Mouse (Mus musculus): Measurements from ENCODE around the gene Gmip. TPM values are rescaled to one million over a fixed set of nuclear protein-coding genes. Genes with fewer than 3 reads are reported as not detected.

The Gmip gene
- polyA plus RNA-seq, 1 experiment from 2014 or later: 5.4 TPM

DNA sequence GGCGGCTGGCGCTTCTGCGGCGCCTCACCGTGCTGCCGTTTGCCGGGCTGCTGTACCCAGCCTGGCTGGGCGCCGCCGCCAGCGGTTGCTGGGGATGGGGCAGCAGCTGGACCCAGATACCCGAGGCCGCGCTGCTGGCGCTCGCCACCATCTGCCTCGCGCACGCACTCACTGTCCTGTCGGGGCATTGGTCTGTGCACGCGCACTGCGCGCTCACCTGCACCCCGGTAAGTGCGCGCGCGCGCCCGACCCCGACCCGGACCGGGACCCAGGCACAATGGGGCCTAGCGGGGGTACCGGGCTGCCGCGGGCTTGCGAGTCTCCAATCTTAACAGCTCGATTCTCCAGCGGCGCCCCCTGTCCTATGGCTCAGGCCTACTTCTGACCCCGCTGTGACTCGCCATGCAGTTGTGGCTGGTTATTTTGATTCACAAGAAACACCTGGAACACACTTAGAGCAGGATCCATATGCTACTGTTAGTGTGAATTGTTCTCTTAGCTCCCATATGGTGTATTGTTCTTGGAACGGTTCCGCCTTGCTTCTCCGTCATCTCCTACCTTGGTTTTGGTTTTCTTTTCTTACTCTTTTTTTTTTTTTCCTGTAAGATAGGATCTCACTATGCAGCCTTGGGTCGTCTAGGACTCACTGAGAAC is 16.9 kb upstream of the Gmip start:
- no peaks in the 10 kb centered on the region for H3K9me3 ChIP-seq (replicated peaks)
- H3K4me1 ChIP-seq (replicated peaks): peaks cover 21% of the 10 kb centered on the region
- peaks cover 27% of the 10 kb centered on the region for H3K36me3 ChIP-seq
- ATAC-seq (replicated peaks; ENCODE audit: insufficient number of reproducible peaks, insufficient read depth, low FRiP score, low read depth): peak; percentile 45
- under 1% methylated on average over 47 of the region's 48 CpGs for WGBS
- H3K9ac ChIP-seq: peak overlapping the region; percentile 99
- peak overlapping the region; percentile 100 for H3K4me3 ChIP-seq
- H3K27me3 ChIP-seq: no peaks in the 10 kb centered on the region
- peak overlapping the region; percentile 91 for H3K4me2 ChIP-seq
- peak overlapping the region; percentile 90 for H3K27ac ChIP-seq

DNA sequence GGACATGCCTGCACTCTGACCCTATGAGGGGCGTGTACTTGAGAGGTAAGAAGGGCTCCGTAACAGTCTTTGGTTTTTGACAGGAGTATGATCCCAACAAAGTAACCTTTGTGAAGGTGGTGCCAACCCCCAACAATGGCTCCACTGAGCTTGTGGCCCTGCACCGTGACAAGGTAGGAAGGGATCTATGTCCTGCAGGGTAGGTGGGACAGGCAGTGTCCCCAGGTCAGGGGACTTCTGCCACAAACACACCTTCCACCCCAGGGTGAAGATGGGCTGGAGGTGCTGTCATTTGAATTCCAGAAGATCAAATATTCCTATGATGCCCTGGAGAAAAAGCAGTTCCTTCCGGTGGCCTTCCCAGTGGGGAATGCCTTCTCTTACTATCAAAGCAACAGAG is 14.8 kb upstream of the Gmip start:
- H3K4me3 ChIP-seq: no peak overlapping the region
- H3K4me1 ChIP-seq (replicated peaks): peaks cover 21% of the 10 kb centered on the region
- ATAC-seq (replicated peaks; ENCODE audit: insufficient number of reproducible peaks, insufficient read depth, low FRiP score, low read depth): no peak
- H3K9ac ChIP-seq: no peak overlapping the region
- H3K27ac ChIP-seq: no peak overlapping the region
- no peak overlapping the region for H3K4me2 ChIP-seq
- WGBS: 90% methylated on average over 4 of the region's 4 CpGs
- no peaks in the 10 kb centered on the region for H3K27me3 ChIP-seq
- no peaks in the 10 kb centered on the region for H3K9me3 ChIP-seq (replicated peaks)
- H3K36me3 ChIP-seq: peaks cover 48% of the 10 kb centered on the region

- Histone ChIP-seq H3K27me3 (no peaks in the 10 kb centered on the region), H3K36me3 (peaks cover 53% of the 10 kb centered on the region), H3K9ac (no peak overlapping the region), H3K27ac (no peak overlapping the region), H3K4me2 (no peak overlapping the region), H3K4me1 (replicated peaks) (peaks cover 21% of the 10 kb centered on the region), H3K4me3 (no peak overlapping the region), H3K9me3 (replicated peaks) (no peaks in the 10 kb centered on the region)
- WGBS: 85% methylated on average over 3 of the region's 3 CpGs
- no peak for ATAC-seq (replicated peaks; ENCODE audit: insufficient number of reproducible peaks, insufficient read depth, low FRiP score, low read depth)
Measured at GRCm38 (mm10) chr8:69794096-69794495, 14.4 kb upstream of the Gmip start.

DNA sequence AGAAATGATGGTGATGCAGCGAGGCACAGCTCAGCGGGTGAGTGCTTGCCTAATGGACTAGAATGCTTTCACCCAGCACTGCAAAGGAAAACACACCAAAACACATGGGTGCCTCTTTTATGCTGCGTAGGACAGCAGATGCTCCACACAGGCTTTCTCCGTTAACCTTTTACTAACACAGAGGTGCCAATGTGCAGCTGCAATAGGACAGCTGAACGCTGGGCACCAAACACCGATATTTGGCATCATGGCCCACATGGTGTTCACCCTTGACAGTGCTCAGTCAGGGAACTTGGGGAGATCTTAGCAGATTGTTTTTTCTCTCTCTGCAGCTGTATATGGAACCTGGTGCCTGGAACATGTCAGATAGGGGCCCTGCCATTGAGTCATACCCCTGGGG is 13.6 kb upstream of the Gmip start:
- 92% methylated on average over 6 of the region's 6 CpGs for WGBS
- Histone ChIP-seq H3K27me3 (no peaks in the 10 kb centered on the region), H3K36me3 (peaks cover 61% of the 10 kb centered on the region)

GRCm38 (mm10) chr8:69796721-69797345 is 11.6 kb upstream of the Gmip start:
- Histone ChIP-seq H3K9ac (no peak overlapping the region), H3K27ac (no peak overlapping the region), H3K27me3 (no peaks in the 10 kb centered on the region), H3K36me3 (peaks cover 79% of the 10 kb centered on the region), H3K4me1 (replicated peaks) (peaks cover 12% of the 10 kb centered on the region), H3K4me2 (no peak overlapping the region), H3K9me3 (replicated peaks) (no peaks in the 10 kb centered on the region), H3K4me3 (no peak overlapping the region)
- ATAC-seq (replicated peaks; ENCODE audit: insufficient number of reproducible peaks, insufficient read depth, low FRiP score, low read depth): no peak
- WGBS: 90% methylated on average over 16 of the region's 16 CpGs

More for the DNA sequence above, 13.6 kb upstream of the Gmip start:
- no peaks in the 10 kb centered on the region for H3K9me3 ChIP-seq (replicated peaks)
- H3K4me3 ChIP-seq: no peak overlapping the region
- H3K27ac ChIP-seq: no peak overlapping the region
- no peak overlapping the region for H3K9ac ChIP-seq
- no peak overlapping the region for H3K4me2 ChIP-seq
- H3K4me1 ChIP-seq (replicated peaks): peaks cover 18% of the 10 kb centered on the region
- no peak for ATAC-seq (replicated peaks; ENCODE audit: insufficient number of reproducible peaks, insufficient read depth, low FRiP score, low read depth)

GRCm38 (mm10) chr8:69797661-69798060 is 10.8 kb upstream of the Gmip start:
- Histone ChIP-seq H3K36me3 (peaks cover 88% of the 10 kb centered on the region), H3K9me3 (replicated peaks) (no peaks in the 10 kb centered on the region), H3K4me1 (replicated peaks) (peaks cover 3% of the 10 kb centered on the region), H3K4me2 (no peak overlapping the region), H3K4me3 (no peak overlapping the region), H3K27me3 (no peaks in the 10 kb centered on the region), H3K27ac (no peak overlapping the region), H3K9ac (no peak overlapping the region)
- WGBS: 93% methylated on average over 10 of the region's 10 CpGs
- ATAC-seq (replicated peaks; ENCODE audit: insufficient number of reproducible peaks, insufficient read depth, low FRiP score, low read depth): no peak

GRCm38 (mm10) chr8:69799261-69799660 is 9.2 kb upstream of the Gmip start:
- Histone ChIP-seq H3K4me2 (no peak overlapping the region), H3K27me3 (no peaks in the 10 kb centered on the region), H3K36me3 (peaks cover 97% of the 10 kb centered on the region), H3K9me3 (replicated peaks) (no peaks in the 10 kb centered on the region), H3K9ac (no peak overlapping the region), H3K4me1 (replicated peaks) (no peaks in the 10 kb centered on the region), H3K27ac (no peak overlapping the region), H3K4me3 (no peak overlapping the region)
- 91% methylated on average over 8 of the region's 8 CpGs for WGBS
- no peak for ATAC-seq (replicated peaks; ENCODE audit: insufficient number of reproducible peaks, insufficient read depth, low FRiP score, low read depth)

GRCm38 (mm10) chr8:69799946-69800345 is 8.5 kb upstream of the Gmip start:
- Histone ChIP-seq H3K27me3 (no peaks in the 10 kb centered on the region), H3K4me1 (replicated peaks) (no peaks in the 10 kb centered on the region), H3K36me3 (peaks cover 97% of the 10 kb centered on the region), H3K4me2 (no peak overlapping the region), H3K4me3 (no peak overlapping the region), H3K27ac (no peak overlapping the region), H3K9me3 (replicated peaks) (no peaks in the 10 kb centered on the region), H3K9ac (no peak overlapping the region)
- 94% methylated on average over 5 of the region's 5 CpGs for WGBS
- no peak for ATAC-seq (replicated peaks; ENCODE audit: insufficient number of reproducible peaks, insufficient read depth, low FRiP score, low read depth)

GRCm38 (mm10) chr8:69801796-69802195 is 6.7 kb upstream of the Gmip start:
- H3K27ac ChIP-seq: no peak overlapping the region
- no peaks in the 10 kb centered on the region for H3K9me3 ChIP-seq (replicated peaks)
- no peak overlapping the region for H3K4me3 ChIP-seq
- 93% methylated on average over 4 of the region's 4 CpGs for WGBS
- no peaks in the 10 kb centered on the region for H3K4me1 ChIP-seq (replicated peaks)
- H3K27me3 ChIP-seq: no peaks in the 10 kb centered on the region
- ATAC-seq (replicated peaks; ENCODE audit: insufficient number of reproducible peaks, insufficient read depth, low FRiP score, low read depth): no peak
- H3K36me3 ChIP-seq: peaks cover 97% of the 10 kb centered on the region
- no peak overlapping the region for H3K9ac ChIP-seq
- H3K4me2 ChIP-seq: no peak overlapping the region

- no peaks in the 10 kb centered on the region for H3K9me3 ChIP-seq (replicated peaks)
- no peak overlapping the region for H3K4me3 ChIP-seq
- H3K9ac ChIP-seq: no peak overlapping the region
- H3K4me2 ChIP-seq: no peak overlapping the region
- H3K27ac ChIP-seq: no peak overlapping the region
- ATAC-seq (replicated peaks; ENCODE audit: insufficient number of reproducible peaks, insufficient read depth, low FRiP score, low read depth): no peak
- H3K4me1 ChIP-seq (replicated peaks): no peaks in the 10 kb centered on the region
- H3K27me3 ChIP-seq: no peaks in the 10 kb centered on the region
- peaks cover 97% of the 10 kb centered on the region for H3K36me3 ChIP-seq
Measured at GRCm38 (mm10) chr8:69802216-69802615, 6.3 kb upstream of the Gmip start.

GRCm38 (mm10) chr8:69803366-69803765 is 5.1 kb upstream of the Gmip start:
- peaks cover 96% of the 10 kb centered on the region for H3K36me3 ChIP-seq
- peaks cover 3% of the 10 kb centered on the region for H3K4me1 ChIP-seq (replicated peaks)
- WGBS: 93% methylated on average over 7 of the region's 7 CpGs
- no peak overlapping the region for H3K9ac ChIP-seq
- H3K4me2 ChIP-seq: no peak overlapping the region
- ATAC-seq (replicated peaks; ENCODE audit: insufficient number of reproducible peaks, insufficient read depth, low FRiP score, low read depth): no peak
- H3K4me3 ChIP-seq: no peak overlapping the region
- H3K9me3 ChIP-seq (replicated peaks): no peaks in the 10 kb centered on the region
- H3K27me3 ChIP-seq: no peaks in the 10 kb centered on the region
- H3K27ac ChIP-seq: no peak overlapping the region

- H3K4me2 ChIP-seq: no peak overlapping the region
Measured at GRCm38 (mm10) chr8:69804537-69804936, 3.9 kb upstream of the Gmip start.

More at GRCm38 (mm10) chr8:69804537-69804936, 3.9 kb upstream of the Gmip start:
- Histone ChIP-seq H3K27ac (no peak overlapping the region), H3K27me3 (no peaks in the 10 kb centered on the region), H3K9me3 (replicated peaks) (no peaks in the 10 kb centered on the region), H3K9ac (no peak overlapping the region), H3K36me3 (peaks cover 85% of the 10 kb centered on the region), H3K4me1 (replicated peaks) (peaks cover 12% of the 10 kb centered on the region), H3K4me3 (no peak overlapping the region)
- 88% methylated on average over 6 of the region's 6 CpGs for WGBS
- no peak for ATAC-seq (replicated peaks; ENCODE audit: insufficient number of reproducible peaks, insufficient read depth, low FRiP score, low read depth)
